Mouse (Mus musculus): ENCODE data around the gene A630076J17Rik.

Gene A630076J17Rik

DNA sequence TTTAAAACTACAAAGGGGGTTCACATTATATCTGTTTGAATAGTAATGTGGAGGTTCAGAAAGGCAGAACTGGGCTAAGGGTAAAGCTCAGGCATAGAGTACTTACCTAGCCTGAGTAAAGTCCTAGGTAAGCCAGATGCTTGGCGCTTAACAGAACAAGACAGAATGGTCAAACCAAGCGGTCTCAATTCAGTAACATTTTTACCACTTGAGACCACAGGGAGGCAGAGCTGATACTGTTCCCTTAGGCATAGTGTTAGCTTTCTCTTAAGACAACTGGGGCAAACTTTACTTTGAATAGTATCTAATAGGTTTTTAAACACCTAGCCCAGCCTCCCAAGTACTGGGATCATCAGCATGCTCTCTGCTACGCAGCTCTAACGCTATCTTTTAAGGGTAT lies 45.6 kb downstream of the A630076J17Rik start:
- peak; percentile 56 for DNase-seq (ENCODE audit: low read depth, low spot score)

- no peak for DNase-seq (ENCODE audit: low read depth, low spot score)
Observed at GRCm38 (mm10) chr3:107276626-107277025, 46.2 kb downstream of the A630076J17Rik start.

- DNase-seq (ENCODE audit: low read depth, low spot score): peak; percentile 89
Observed at GRCm38 (mm10) chr3:107278479-107279269, 48.3 kb downstream of the A630076J17Rik start, which contains the start of gene Lamtor5. Gene Lamtor5, plus strand, starts transcription at chr3:107278858.
